14 mouse cellular contexts compared by ENCODE assay signal in the genomic region with DNA sequence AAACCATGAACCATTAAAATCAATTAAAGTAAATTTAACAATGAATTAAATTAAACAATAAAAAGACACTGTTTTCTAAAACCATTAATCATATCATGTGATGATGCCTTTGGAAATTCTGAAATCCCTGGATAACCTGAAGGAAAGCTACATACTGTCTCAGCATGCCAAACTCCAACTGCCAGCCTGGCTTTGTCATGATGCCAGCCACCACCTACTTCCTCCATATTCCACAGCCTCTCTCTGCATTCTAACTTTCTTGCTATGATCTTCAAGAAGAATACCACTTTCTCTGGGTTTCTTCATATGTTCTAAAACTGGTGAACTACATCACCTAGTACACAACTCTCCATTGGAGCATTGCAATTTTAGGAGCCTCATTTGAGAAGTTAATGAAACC.
DNase-seq lines count a peak whose midpoint lies in the region.
"Had no signal": no experiment of that assay in that cellular context is flagged by ENCODE, and none has a peak within 500 bp of the region (broad histone marks: within the 10 kb centered on the region; RNA-seq: fewer than 3 reads in every experiment).

No protein-coding gene starts in this region.

- peak; percentile 3 to 39 for DNase-seq in layer of hippocampus, adult 18-20 months (ENCODE audit: low spot score in 2 of 2)
- DNase-seq in layer of hippocampus, postnatal 36 days, result no peak
- DNase-seq in brain, adult 2 months (ENCODE audit: low read depth, low spot score), result peak; percentile 75
- peak; percentile 51 to 70 for DNase-seq in frontal cortex, postnatal 36 days (ENCODE audit: low spot score in 2 of 2)
- peak; percentile 22 for DNase-seq in right cerebral cortex, postnatal 14 days
- no peak for DNase-seq in lung, postnatal 25 days (ENCODE audit: low spot score)
- DNase-seq in spleen, postnatal 4 days (ENCODE audit: low spot score in 2 of 2), result no peak
- DNase-seq: adrenal gland, adult 8-10 months; cerebellum, adult 8-10 months; kidney, adult 18-20 months; liver; lung, postnatal 4 days; thymus, adult 18-20 months; thymus, postnatal 36 days had no signal

Comparison
In these comparisons a context has a peak if more than half of its experiments do, and no peak if none do; other contexts are left out.
1. DNase-seq: peak in layer of hippocampus, adult 18-20 months (2 of 2), brain, adult 2 months (single experiment), frontal cortex, postnatal 36 days (2 of 2) and right cerebral cortex, postnatal 14 days (single experiment); none in layer of hippocampus, postnatal 36 days (0 of 2), lung, postnatal 25 days (single experiment) and spleen, postnatal 4 days (0 of 2).